In genomic region chr1:90536105-90536504, GRCm38 (mm10) we compare ENCODE assay signal across 25 mouse cellular contexts.
DNase-seq lines count a peak whose midpoint lies in the region; ATAC-seq lines count a peak whose summit lies in the region.
"Had no signal": no experiment of that assay in that cellular context is flagged by ENCODE, and none has a peak within 500 bp of the region (broad histone marks: within the 10 kb centered on the region; RNA-seq: fewer than 3 reads in every experiment).

No protein-coding gene starts in this region.

- no peaks in the 10 kb centered on the region for H3K27me3 ChIP-seq in kidney, embryonic 16.5 days (ENCODE audit: insufficient read depth, low read length)
- H3K27me3 ChIP-seq in midbrain, embryonic 10.5 days (ENCODE audit: low read depth, poor library complexity, severe bottlenecking): no peaks in the 10 kb centered on the region
- H3K27me3 ChIP-seq in midbrain, embryonic 15.5 days (replicated peaks): no peaks in the 10 kb centered on the region
- H3K27me3 ChIP-seq in embryonic facial prominence, embryonic 12.5 days: no peaks in the 10 kb centered on the region
- H3K27me3 ChIP-seq in limb, embryonic 12.5 days: no peaks in the 10 kb centered on the region; the same call in 1 of the 2 replicates
- H3K27me3 ChIP-seq in forebrain, embryonic 13.5 days: no peaks in the 10 kb centered on the region
- H3K27me3 ChIP-seq: embryonic facial prominence, embryonic 15.5 days; forebrain, embryonic 15.5 days; heart, embryonic 13.5 days had no signal

- peaks cover 4% of the 10 kb centered on the region; the same call in 1 of the 2 replicates for H3K4me1 ChIP-seq in kidney, embryonic 16.5 days (ENCODE audit: insufficient read depth, low read length)
- peaks cover 9% of the 10 kb centered on the region for H3K4me1 ChIP-seq in midbrain, embryonic 10.5 days
- no peaks in the 10 kb centered on the region for H3K4me1 ChIP-seq in midbrain, embryonic 15.5 days
- peaks cover 6% of the 10 kb centered on the region; the same call in 1 of the 2 replicates for H3K4me1 ChIP-seq in embryonic facial prominence, embryonic 12.5 days
- peaks cover 14% of the 10 kb centered on the region for H3K4me1 ChIP-seq in limb, embryonic 12.5 days (replicated peaks)
- no peaks in the 10 kb centered on the region for H3K4me1 ChIP-seq in forebrain, embryonic 13.5 days
- H3K4me1 ChIP-seq: forebrain, embryonic 15.5 days; heart, embryonic 13.5 days had no signal

- 0 out of 2 replicates have a peak, but pooled peaks have one; percentile 57 for ATAC-seq in kidney, embryonic 16.5 days (ENCODE audit: low FRiP score, low TSS enrichment)
- no peak for ATAC-seq in midbrain, embryonic 15.5 days (replicated peaks)
- ATAC-seq in embryonic facial prominence, embryonic 12.5 days (ENCODE audit: insufficient number of reproducible peaks, insufficient read depth, low FRiP score, low TSS enrichment): no peak
- 0 out of 2 replicates have a peak, but pooled peaks have one; percentile 63 for ATAC-seq in limb, embryonic 12.5 days (ENCODE audit: insufficient number of reproducible peaks, insufficient read depth, low FRiP score, low TSS enrichment, low read depth)
- ATAC-seq in forebrain, embryonic 13.5 days: no peak
- ATAC-seq: activated CD4-positive, CD25-positive, alpha-beta regulatory T cell, adult 4 months; forebrain, embryonic 15.5 days; hindbrain, postnatal 0 days; inflammation-experienced regulatory T-cells, adult 6 months had no signal

- no peak overlapping the region for H3K27ac ChIP-seq in kidney, embryonic 16.5 days (ENCODE audit: low read length)
- H3K27ac ChIP-seq in midbrain, embryonic 10.5 days (replicated peaks): 0 out of 2 replicates have a peak overlapping the region, but pooled peaks have one; percentile 33
- H3K27ac ChIP-seq in midbrain, embryonic 15.5 days: no peak overlapping the region
- 0 out of 2 replicates have a peak overlapping the region, but pooled peaks have one; percentile 18 for H3K27ac ChIP-seq in embryonic facial prominence, embryonic 12.5 days
- no peak overlapping the region for H3K27ac ChIP-seq in limb, embryonic 12.5 days
- H3K27ac ChIP-seq in forebrain, embryonic 13.5 days: no peak overlapping the region
- H3K27ac ChIP-seq: embryonic facial prominence, embryonic 15.5 days; forebrain, embryonic 15.5 days; heart, embryonic 13.5 days; hindbrain, embryonic 14.5 days; hindbrain, postnatal 0 days had no signal

- DNase-seq in kidney, adult 9 months: no peak
- DNase-seq in midbrain, embryonic 10.5 days (ENCODE audit: low spot score): no peak
- no peak for DNase-seq in adrenal gland, postnatal 14 days
- DNase-seq: adrenal gland, adult 8-10 months; adrenal gland, postnatal 36 days; cerebellum, adult 11 months; cerebellum, adult 2 months; cerebellum, adult 9-11 months; cerebellum, postnatal 25 days; gastrocnemius, postnatal 25 days; heart, adult 18-20 months; heart, postnatal 14 days; heart, postnatal 4 days had no signal

- no peak overlapping the region for H3K4me3 ChIP-seq in kidney, embryonic 16.5 days (ENCODE audit: low read length)
- no peak overlapping the region for H3K4me3 ChIP-seq in midbrain, embryonic 10.5 days
- no peak overlapping the region for H3K4me3 ChIP-seq in midbrain, embryonic 15.5 days
- no peak overlapping the region for H3K4me3 ChIP-seq in embryonic facial prominence, embryonic 12.5 days
- H3K4me3 ChIP-seq in limb, embryonic 12.5 days (replicated peaks): no peak overlapping the region
- H3K4me3 ChIP-seq in forebrain, embryonic 13.5 days: no peak overlapping the region
- H3K4me3 ChIP-seq: embryonic facial prominence, embryonic 15.5 days; forebrain, embryonic 15.5 days; heart, embryonic 13.5 days had no signal

- no peak overlapping the region for H3K4me2 ChIP-seq in kidney, embryonic 16.5 days (replicated peaks; ENCODE audit: low read depth, low read length)
- no peak overlapping the region for H3K4me2 ChIP-seq in midbrain, embryonic 15.5 days
- H3K4me2 ChIP-seq in embryonic facial prominence, embryonic 12.5 days (replicated peaks): no peak overlapping the region
- no peak overlapping the region for H3K4me2 ChIP-seq in limb, embryonic 12.5 days
- no peak overlapping the region for H3K4me2 ChIP-seq in forebrain, embryonic 13.5 days
- H3K4me2 ChIP-seq: embryonic facial prominence, embryonic 15.5 days; forebrain, embryonic 15.5 days; heart, embryonic 13.5 days; hindbrain, embryonic 14.5 days had no signal

- peaks cover 5% of the 10 kb centered on the region; the same call in 1 of the 2 replicates for H3K9me3 ChIP-seq in kidney, embryonic 16.5 days (ENCODE audit: low read length)
- H3K9me3 ChIP-seq in midbrain, embryonic 10.5 days (replicated peaks): peaks cover 6% of the 10 kb centered on the region
- H3K9me3 ChIP-seq in midbrain, embryonic 15.5 days: no peaks in the 10 kb centered on the region
- no peaks in the 10 kb centered on the region for H3K9me3 ChIP-seq in embryonic facial prominence, embryonic 12.5 days
- peaks cover 6% of the 10 kb centered on the region for H3K9me3 ChIP-seq in limb, embryonic 12.5 days
- H3K9me3 ChIP-seq in forebrain, embryonic 13.5 days (replicated peaks): no peaks in the 10 kb centered on the region
- H3K9me3 ChIP-seq: embryonic facial prominence, embryonic 15.5 days had no signal

- H3K36me3 ChIP-seq in kidney, embryonic 16.5 days (ENCODE audit: insufficient read depth, low read length): no peaks in the 10 kb centered on the region
- H3K36me3 ChIP-seq in midbrain, embryonic 10.5 days: no peaks in the 10 kb centered on the region
- no peaks in the 10 kb centered on the region for H3K36me3 ChIP-seq in midbrain, embryonic 15.5 days (replicated peaks)
- H3K36me3 ChIP-seq in embryonic facial prominence, embryonic 12.5 days: no peaks in the 10 kb centered on the region
- H3K36me3 ChIP-seq in limb, embryonic 12.5 days: no peaks in the 10 kb centered on the region
- no peaks in the 10 kb centered on the region for H3K36me3 ChIP-seq in forebrain, embryonic 13.5 days (ENCODE audit: poor library complexity, severe bottlenecking)
- H3K36me3 ChIP-seq: embryonic facial prominence, embryonic 15.5 days; forebrain, embryonic 15.5 days; heart, embryonic 13.5 days had no signal

- H3K9ac ChIP-seq in kidney, embryonic 16.5 days (replicated peaks; ENCODE audit: low read length): no peak overlapping the region
- no peak overlapping the region for H3K9ac ChIP-seq in midbrain, embryonic 15.5 days
- H3K9ac ChIP-seq in embryonic facial prominence, embryonic 12.5 days: no peak overlapping the region
- no peak overlapping the region for H3K9ac ChIP-seq in limb, embryonic 12.5 days (replicated peaks)
- no peak overlapping the region for H3K9ac ChIP-seq in forebrain, embryonic 13.5 days
- H3K9ac ChIP-seq: embryonic facial prominence, embryonic 15.5 days; forebrain, embryonic 15.5 days; heart, embryonic 13.5 days; hindbrain, embryonic 14.5 days had no signal

Comparison
In these comparisons a context has a peak if more than half of its experiments do, and no peak if none do; other contexts are left out.
1. H3K27ac ChIP-seq: peak in midbrain, embryonic 10.5 days (single experiment) and embryonic facial prominence, embryonic 12.5 days (single experiment); none in kidney, embryonic 16.5 days (single experiment), midbrain, embryonic 15.5 days (single experiment), limb, embryonic 12.5 days (single experiment) and forebrain, embryonic 13.5 days (single experiment).
2. ATAC-seq: peak in kidney, embryonic 16.5 days (single experiment) and limb, embryonic 12.5 days (single experiment); none in midbrain, embryonic 15.5 days (single experiment), embryonic facial prominence, embryonic 12.5 days (single experiment) and forebrain, embryonic 13.5 days (single experiment).